In genomic region chr7:97765963-97766347, GRCm38 (mm10) we compare ENCODE assay signal across 30 mouse cellular contexts. TPM values are rescaled to one million over a fixed set of nuclear protein-coding genes. Genes with fewer than 3 reads are reported as not detected.
DNase-seq lines count a peak whose midpoint lies in the region; ATAC-seq and TF ChIP-seq lines count a peak whose summit lies in the region.
"Had no signal": no experiment of that assay in that cellular context is flagged by ENCODE, and none has a peak within 500 bp of the region (broad histone marks: within the 10 kb centered on the region; RNA-seq: fewer than 3 reads in every experiment).

No protein-coding gene starts in this region.

- H3K4me1 ChIP-seq in kidney, adult 2 months (ENCODE audit: control insufficient read depth, insufficient read depth, low read length) = peaks cover 6% of the 10 kb centered on the region
- peaks cover 15% of the 10 kb centered on the region for H3K4me1 ChIP-seq in liver, embryonic 15.5 days (replicated peaks)
- H3K4me1 ChIP-seq in intestine, embryonic 16.5 days (ENCODE audit: control insufficient read depth, insufficient read depth, low read length) = peaks cover 5% of the 10 kb centered on the region; the same call in 1 of the 2 replicates
- H3K4me1 ChIP-seq: heart, embryonic 10.5 days; heart, embryonic 15.5 days; limb, embryonic 10.5 days; limb, embryonic 15.5 days; midbrain, embryonic 10.5 days; midbrain, embryonic 15.5 days had no signal

- ATAC-seq in liver, embryonic 15.5 days (ENCODE audit: insufficient read depth) = no peak
- peak; percentile 62 for ATAC-seq in intestine, embryonic 16.5 days
- ATAC-seq: CD4-positive, CD25-positive, alpha-beta regulatory T cell, adult 4 months; forebrain, postnatal 0 days; hindbrain, embryonic 16.5 days; midbrain, embryonic 15.5 days had no signal

- H3K36me3 ChIP-seq in kidney, adult 2 months (ENCODE audit: control insufficient read depth, insufficient read depth, low read length) = no peaks in the 10 kb centered on the region
- no peaks in the 10 kb centered on the region for H3K36me3 ChIP-seq in liver, embryonic 15.5 days (replicated peaks)
- no peaks in the 10 kb centered on the region for H3K36me3 ChIP-seq in intestine, embryonic 16.5 days (ENCODE audit: control insufficient read depth, insufficient read depth, low read length)
- H3K36me3 ChIP-seq: embryonic facial prominence, embryonic 13.5 days; heart, embryonic 10.5 days; heart, embryonic 15.5 days; limb, embryonic 10.5 days; limb, embryonic 15.5 days; midbrain, embryonic 10.5 days; midbrain, embryonic 15.5 days had no signal

- no peak overlapping the region for H3K4me2 ChIP-seq in liver, embryonic 15.5 days
- H3K4me2 ChIP-seq in intestine, embryonic 16.5 days (ENCODE audit: low read depth, low read length) = no peak overlapping the region
- H3K4me2 ChIP-seq: embryonic facial prominence, embryonic 13.5 days; heart, embryonic 15.5 days; limb, embryonic 15.5 days; lung, embryonic 14.5 days; midbrain, embryonic 15.5 days had no signal

- no peak overlapping the region for H3K9ac ChIP-seq in liver, embryonic 15.5 days
- no peak overlapping the region for H3K9ac ChIP-seq in intestine, embryonic 16.5 days (ENCODE audit: low read depth, low read length)
- H3K9ac ChIP-seq: embryonic facial prominence, embryonic 13.5 days; forebrain, postnatal 0 days; heart, embryonic 15.5 days; limb, embryonic 15.5 days; liver, embryonic 14.5 days; lung, embryonic 14.5 days; midbrain, embryonic 15.5 days had no signal

- 56% methylated on average over 5 of the region's 5 CpGs for WGBS in kidney, adult 2 months
- 70% methylated on average over 5 of the region's 5 CpGs for WGBS in liver, embryonic 15.5 days (ENCODE audit: insufficient replicate concordance)
- WGBS in intestine, embryonic 16.5 days = 67% methylated on average over 5 of the region's 5 CpGs

- no peak overlapping the region for H3K4me3 ChIP-seq in kidney, adult 2 months (ENCODE audit: insufficient read depth, low read depth, low read length)
- H3K4me3 ChIP-seq in liver, embryonic 15.5 days (replicated peaks) = no peak overlapping the region
- no peak overlapping the region for H3K4me3 ChIP-seq in intestine, embryonic 16.5 days (ENCODE audit: low read length)
- H3K4me3 ChIP-seq: embryonic facial prominence, embryonic 13.5 days; erythroblast, embryonic 14.5 days; heart, embryonic 10.5 days; heart, embryonic 15.5 days; limb, embryonic 10.5 days; limb, embryonic 15.5 days; midbrain, embryonic 10.5 days; midbrain, embryonic 15.5 days had no signal

- H3K9me3 ChIP-seq in liver, embryonic 15.5 days (replicated peaks) = no peaks in the 10 kb centered on the region
- no peaks in the 10 kb centered on the region for H3K9me3 ChIP-seq in intestine, embryonic 16.5 days (ENCODE audit: control insufficient read depth, low read length)
- H3K9me3 ChIP-seq: embryonic facial prominence, embryonic 13.5 days; heart, embryonic 10.5 days; heart, embryonic 15.5 days; limb, embryonic 10.5 days; limb, embryonic 15.5 days; midbrain, embryonic 10.5 days; midbrain, embryonic 15.5 days had no signal

- TF ChIP-seq POLR2A in kidney, adult 2 months (IDR thresholded peaks at IDR 0.05; ENCODE audit: low read depth, low read length) = no peak

- no peak for TF ChIP-seq CTCF in kidney, adult 2 months (conservative IDR thresholded peaks at IDR 0.05; ENCODE audit: insufficient read depth, insufficient read length, low read depth, low read length)

- no peaks in the 10 kb centered on the region for H3K27me3 ChIP-seq in kidney, adult 2 months (replicated peaks; ENCODE audit: control insufficient read depth, insufficient read depth, low read length)
- no peaks in the 10 kb centered on the region for H3K27me3 ChIP-seq in liver, embryonic 15.5 days
- no peaks in the 10 kb centered on the region for H3K27me3 ChIP-seq in intestine, embryonic 16.5 days (replicated peaks; ENCODE audit: control insufficient read depth, insufficient read depth, low read length)
- H3K27me3 ChIP-seq: embryonic facial prominence, embryonic 13.5 days; heart, embryonic 15.5 days; limb, embryonic 15.5 days; midbrain, embryonic 15.5 days had no signal

- peak; percentile 85 for DNase-seq in kidney, adult 2 months
- no peak for DNase-seq in kidney, postnatal 10 days
- no peak for DNase-seq in liver
- DNase-seq in adrenal gland, adult 18-20 months (ENCODE audit: low spot score in 2 of 2) = no peak
- no peak for DNase-seq in cerebellum, adult 8-10 months
- DNase-seq: adrenal gland, adult 2 months; adrenal gland, postnatal 36 days; cerebellum, adult 2 months; cerebellum, postnatal 36 days; forebrain, postnatal 0 days; gastrocnemius, postnatal 14 days; lung, embryonic 14.5 days; lung, postnatal 14 days; right cerebral cortex, adult 18-20 months; thymus, adult 18-20 months; thymus, postnatal 36 days had no signal

- no peak overlapping the region; the same call in 1 of the 2 replicates for H3K27ac ChIP-seq in kidney, adult 2 months (ENCODE audit: insufficient read depth, low read depth, low read length)
- 0 out of 2 replicates have a peak overlapping the region, but pooled peaks have one; percentile 15 for H3K27ac ChIP-seq in liver, embryonic 15.5 days (replicated peaks)
- no peak overlapping the region for H3K27ac ChIP-seq in intestine, embryonic 16.5 days (ENCODE audit: low read length)
- H3K27ac ChIP-seq: embryonic facial prominence, embryonic 13.5 days; heart, embryonic 10.5 days; heart, embryonic 15.5 days; limb, embryonic 10.5 days; limb, embryonic 15.5 days; liver, embryonic 14.5 days; midbrain, embryonic 10.5 days; midbrain, embryonic 15.5 days; stomach, postnatal 0 days had no signal

RNA-seq across cellular contexts. Expression of gene Pak1, which starts 22.4 kb away (rescaled TPM):
- 25.1 and 30.3 TPM in 2 replicates for polyA plus RNA-seq in kidney, adult 2 months (2012; rRNA removed)
- polyA plus RNA-seq in liver, embryonic 15.5 days (2015; fragmentation: Nextera tagmentation; extraction: Ambion mirVana) = 9.3 and 9.5 TPM in 2 replicates
- 35.8 and 36.3 TPM in 2 replicates for polyA plus RNA-seq in intestine, embryonic 16.5 days (2015; fragmentation: Nextera tagmentation; extraction: Ambion mirVana)
- total RNA-seq in adrenal gland, adult 18-20 months (2021) = 10 to 100 TPM; 26.9 to 31.3 TPM

RNA-seq across cellular contexts. Expression of gene Aqp11, which starts 27.9 kb away (rescaled TPM):
- 62.0 and 65.9 TPM in 2 replicates for polyA plus RNA-seq in kidney, adult 2 months (2012; rRNA removed)
- polyA plus RNA-seq in liver, embryonic 15.5 days (2015; fragmentation: Nextera tagmentation; extraction: Ambion mirVana) = 30.3 and 34.6 TPM in 2 replicates
- 93.4 and 115 TPM in 2 replicates for polyA plus RNA-seq in intestine, embryonic 16.5 days (2015; fragmentation: Nextera tagmentation; extraction: Ambion mirVana)
- total RNA-seq in adrenal gland, adult 18-20 months (2021) = 1 to 10 TPM; 2.8 to 3.8 TPM
